Mouse (Mus musculus): ENCODE data around the gene Cd4. TPM values are rescaled to one million over a fixed set of nuclear protein-coding genes. Genes with fewer than 3 reads are reported as not detected.

Gene Cd4
- total RNA-seq, 1 experiment from 2014 or later: 5.8 TPM

Other genes with a start within 250 kb of the Cd4 start
- 28.5 and 29.6 TPM in 2 replicates for gene Lpcat3, start 225.2 kb downstream of the Cd4 start, total RNA-seq (2017)
- gene Emg1, start 176.0 kb downstream of the Cd4 start, total RNA-seq (2017): 160 and 203 TPM in 2 replicates
- gene Phb2, start 175.9 kb downstream of the Cd4 start, total RNA-seq (2017): 252 and 265 TPM in 2 replicates
- 476 and 523 TPM in 2 replicates for gene Ptpn6, start 149.5 kb downstream of the Cd4 start, total RNA-seq (2017)
- 189 and 215 TPM in 2 replicates for gene Grcc10, start 146.8 kb downstream of the Cd4 start, total RNA-seq (2017)
- not detected in 2 replicates for gene Gm45234, start 132.2 kb downstream of the Cd4 start, total RNA-seq (2017)
- gene Atn1, start 131.7 kb downstream of the Cd4 start, total RNA-seq (2017): 5.9 and 6.0 TPM in 2 replicates
- gene Eno2, start 118.5 kb downstream of the Cd4 start, total RNA-seq (2017): 2.6 and 5.6 TPM in 2 replicates
- 1.1 and 3.3 TPM in 2 replicates for gene Lrrc23, start 108.5 kb downstream of the Cd4 start, total RNA-seq (2017)
- gene Spsb2, start 79.6 kb downstream of the Cd4 start, total RNA-seq (2017): 5.3 and 11.0 TPM in 2 replicates
- gene Tpi1, start 73.9 kb downstream of the Cd4 start, total RNA-seq (2017): 193 and 201 TPM in 2 replicates
- 55.3 and 78.1 TPM in 2 replicates for gene Usp5, start 58.7 kb downstream of the Cd4 start, total RNA-seq (2017)
- gene Cdca3, start 58.7 kb downstream of the Cd4 start, total RNA-seq (2017): 62.0 and 98.2 TPM in 2 replicates
- gene Gnb3, start 47.9 kb downstream of the Cd4 start, total RNA-seq (2017): not detected in 2 replicates
- gene P3h3, start 30.5 kb downstream of the Cd4 start, total RNA-seq (2017): 14.5 and 24.3 TPM in 2 replicates
- 0.15 TPM in 1 of 2 replicates, not detected in the other for gene Gpr162, start 24.2 kb downstream of the Cd4 start, total RNA-seq (2017)
- 3.8 and 9.1 TPM in 2 replicates for gene Lag3, start 23.5 kb upstream of the Cd4 start, total RNA-seq (2017)
- 121 and 123 TPM in 2 replicates for gene Ptms, start 31.9 kb upstream of the Cd4 start, total RNA-seq (2017)
- 54.2 and 67.4 TPM in 2 replicates for gene Mlf2, start 43.2 kb upstream of the Cd4 start, total RNA-seq (2017)
- gene Cops7a, start 77.3 kb upstream of the Cd4 start, total RNA-seq (2017): 41.6 and 51.1 TPM in 2 replicates
- gene Pianp, start 108.5 kb upstream of the Cd4 start, total RNA-seq (2017): not detected in 2 replicates
- 29.0 and 29.2 TPM in 2 replicates for gene Zfp384, start 120.9 kb upstream of the Cd4 start, total RNA-seq (2017)
- gene Ing4, start 151.5 kb upstream of the Cd4 start, total RNA-seq (2017): 92.9 and 101 TPM in 2 replicates
- 7.6 and 7.8 TPM in 2 replicates for gene Acrbp, start 161.5 kb upstream of the Cd4 start, total RNA-seq (2017)
- 8.0 and 8.8 TPM in 2 replicates for gene Lpar5, start 179.7 kb upstream of the Cd4 start, total RNA-seq (2017)
- 499 and 599 TPM in 2 replicates for gene Chd4, start 207.8 kb upstream of the Cd4 start, total RNA-seq (2017)
- 58.8 and 63.4 TPM in 2 replicates for gene Nop2, start 243.7 kb upstream of the Cd4 start, total RNA-seq (2017)